Mouse (Mus musculus) lung, postnatal 0 days (tissue): ENCODE measurements around the gene St7l. TPM values are rescaled to one million over a fixed set of nuclear protein-coding genes. Genes with fewer than 3 reads are reported as not detected.

Experiments
- ATAC-seq: fragments of 200-750 bp; cut with Nextera tagmentation; 2 replicates; pipeline ENCODE4 v1.8.0; 2017; ENCODE audit warnings: moderate library complexity
- DNase-seq: peaks from one replicate; pipeline ENCODE4 v3.0.0-alpha.2; 2016; ENCODE audit warnings: low spot score
- H3K27ac ChIP-seq: fragments of 300-500 bp; sonication (generic); 2 replicates; pipeline ENCODE4 v1.5.1; 2014; ENCODE audit warnings: antibody characterized with exemption, mild to moderate bottlenecking, low read length, mixed read lengths
- H3K27me3 ChIP-seq: fragments of 300-500 bp; sonication (generic); replicated peaks from 2 replicates; pipeline ENCODE4 v1.6.1; 2014; ENCODE audit warnings: low read length, mixed read lengths; ENCODE audit not compliant: insufficient read depth
- H3K36me3 ChIP-seq: fragments of 300-500 bp; sonication (generic); 2 replicates; pipeline ENCODE4 v1.6.1; 2014; ENCODE audit warnings: low read length, mixed read lengths; ENCODE audit not compliant: insufficient read depth
- H3K4me1 ChIP-seq: fragments of 300-500 bp; sonication (generic); 2 replicates; pipeline ENCODE4 v1.6.1; 2014; ENCODE audit warnings: antibody characterized with exemption, low read depth, low read length, mixed read lengths; ENCODE audit not compliant: insufficient read depth
- H3K4me2 ChIP-seq: fragments of 300-500 bp; sonication (generic); replicated peaks from 2 replicates; pipeline ENCODE4 v1.6.1; 2014; ENCODE audit warnings: low read depth, mild to moderate bottlenecking, low read length, moderate library complexity, mixed read lengths
- H3K4me3 ChIP-seq: fragments of 300-500 bp; sonication (generic); 2 replicates; pipeline ENCODE4 v1.5.1; 2014; ENCODE audit warnings: low read depth, low read length
- H3K9ac ChIP-seq: fragments of 300-500 bp; sonication (generic); replicated peaks from 2 replicates; pipeline ENCODE4 v1.6.1; 2014; ENCODE audit warnings: low read depth, mild to moderate bottlenecking
- H3K9me3 ChIP-seq: fragments of 300-500 bp; sonication (generic); 2 replicates; pipeline ENCODE4 v1.6.1; 2016; ENCODE audit warnings: low read length, mixed read lengths
- CTCF ChIP-seq: IDR thresholded peaks from 2 replicates; pipeline ENCODE4 v1.5.1; 2016; ENCODE audit warnings: antibody characterized with exemption, mild to moderate bottlenecking
- EP300 ChIP-seq: IDR thresholded peaks from 2 replicates; pipeline ENCODE4 v1.6.1; 2016; ENCODE audit warnings: antibody characterized with exemption, mild to moderate bottlenecking, control low read depth
- WGBS: fragments of 180-500 bp; shearing (Covaris S2); extraction: QIAGEN DNeasy Blood & Tissue Kit; methylation state at CpG from one replicate; pipeline ENCODE4 v1.1.7; 2014; 5-methylcytosine and 5-hydroxymethylcytosine counted together
- polyA plus RNA-seq: library from polyadenylated mRNA; unstranded; fragments of >200 nt; fragmentation: Nextera tagmentation; extraction: Ambion mirVana; gene quantifications from 2 replicates; pipeline ENCODE4 v1.2.1, GENCODE M21; 2015

Gene St7l
- polyA plus RNA-seq, 1 experiment from 2014 or later = 28.4 TPM

DNA sequence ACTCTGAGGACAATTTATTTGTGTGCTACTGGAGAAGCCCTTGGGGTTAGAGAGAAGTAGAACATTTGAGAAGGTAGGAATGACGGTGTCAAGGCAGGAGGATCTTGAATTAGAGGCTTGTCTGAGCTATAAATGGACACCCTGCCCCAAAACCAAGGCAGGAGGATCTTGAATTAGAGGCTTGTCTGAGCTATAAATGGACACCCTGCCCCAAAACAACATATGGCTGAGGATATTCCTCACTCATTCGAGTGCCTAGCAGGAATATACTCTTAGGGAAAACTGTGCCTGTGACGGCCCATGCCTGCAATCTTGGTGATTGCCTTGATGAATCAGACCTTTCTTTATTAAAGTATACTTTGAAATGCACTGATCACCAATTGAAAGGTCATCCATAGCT, 42.2 kb downstream of the St7l start:
- no peak for TF ChIP-seq CTCF
- TF ChIP-seq EP300 = no peak
- WGBS = 87% methylated on average over 3 of the region's 3 CpGs

DNA sequence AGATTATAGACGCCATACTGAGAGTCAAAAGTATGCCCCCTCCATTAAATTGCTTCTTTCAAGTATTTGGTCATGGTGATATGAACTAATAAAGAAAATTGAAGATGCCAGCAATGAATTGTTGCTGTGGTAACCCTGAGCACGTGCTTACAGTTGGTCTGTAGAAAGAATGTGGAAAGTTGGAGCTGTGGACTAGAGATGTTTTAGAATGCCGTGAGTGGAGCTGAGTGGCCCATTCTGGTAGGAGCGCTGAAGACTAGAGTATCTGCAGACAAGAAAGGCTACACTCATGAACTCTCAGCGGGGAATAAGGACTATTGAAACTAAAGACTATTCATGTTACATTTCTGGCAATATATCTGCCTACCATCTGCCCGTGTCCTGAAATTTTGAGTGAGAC, 45.4 kb downstream of the St7l start:
- ATAC-seq (peak; percentile 54; the same call in 1 of the 2 replicates), DNase-seq (peak; percentile 12)
- 54% methylated on average over 6 of the region's 6 CpGs for WGBS
- Histone ChIP-seq H3K9me3 (no peaks in the 10 kb centered on the region), H3K9ac (no peak overlapping the region), H3K36me3 (peaks cover 4% of the 10 kb centered on the region), H3K4me1 (no peaks in the 10 kb centered on the region), H3K4me3 (no peak overlapping the region), H3K27ac (no peak overlapping the region), H3K4me2 (no peak overlapping the region), H3K27me3 (no peaks in the 10 kb centered on the region)
- no peak for TF ChIP-seq CTCF
- TF ChIP-seq EP300 = no peak

More for the DNA sequence above, 42.2 kb downstream of the St7l start:
- Histone ChIP-seq H3K9ac (no peak overlapping the region), H3K36me3 (peaks cover 4% of the 10 kb centered on the region), H3K4me2 (no peak overlapping the region), H3K4me3 (no peak overlapping the region), H3K4me1 (no peaks in the 10 kb centered on the region), H3K27me3 (no peaks in the 10 kb centered on the region), H3K27ac (no peak overlapping the region), H3K9me3 (no peaks in the 10 kb centered on the region)
- no peak for ATAC-seq
- DNase-seq = no peak

DNA sequence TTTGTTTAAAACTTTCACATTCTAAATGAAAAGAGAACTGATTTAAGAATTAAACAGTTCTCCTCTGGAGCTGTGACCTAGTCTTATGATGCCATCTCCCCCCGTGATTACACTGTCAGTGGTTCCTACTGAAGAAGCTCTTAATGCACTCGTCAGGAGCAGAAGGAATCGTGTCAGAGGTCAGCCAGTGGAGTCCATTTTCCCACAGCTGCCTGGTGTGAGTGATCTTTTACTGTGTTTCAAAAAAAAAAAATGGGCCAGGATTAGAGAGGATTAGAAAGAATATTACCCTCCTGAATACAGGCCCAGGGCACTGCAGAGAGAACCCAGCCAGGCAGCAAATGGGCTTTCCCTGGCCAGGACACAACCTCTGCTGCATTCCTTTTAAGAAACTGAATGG, 51.2 kb downstream of the St7l start:
- WGBS = 56% methylated on average over 3 of the region's 3 CpGs
- Histone ChIP-seq H3K27ac (no peak overlapping the region), H3K36me3 (no peaks in the 10 kb centered on the region), H3K27me3 (no peaks in the 10 kb centered on the region), H3K4me3 (no peak overlapping the region), H3K9me3 (no peaks in the 10 kb centered on the region), H3K9ac (no peak overlapping the region), H3K4me2 (no peak overlapping the region), H3K4me1 (no peaks in the 10 kb centered on the region)
- no peak for DNase-seq
- no peak for ATAC-seq
- TF ChIP-seq CTCF (no peak), EP300 (no peak)

DNA sequence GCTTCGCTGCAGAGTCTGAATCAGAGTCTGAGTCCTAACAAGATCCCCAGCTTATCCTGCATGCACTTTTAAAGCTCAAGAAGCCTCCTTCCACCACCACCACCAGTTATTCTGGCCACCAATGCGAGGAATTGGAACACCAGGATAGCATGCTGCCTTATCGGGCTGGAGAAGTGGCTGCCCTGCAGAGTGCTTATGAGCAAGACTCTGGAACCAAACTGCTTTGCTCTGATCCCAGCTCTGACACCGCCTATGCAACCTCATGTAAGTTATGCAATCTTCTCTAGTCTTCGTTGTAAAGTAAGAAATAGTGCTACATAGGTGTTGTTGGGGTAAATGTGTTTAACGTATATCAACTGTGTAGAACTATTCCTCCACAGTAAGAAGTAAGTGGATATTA, 65.6 kb downstream of the St7l start:
- Histone ChIP-seq H3K27ac (no peak overlapping the region), H3K9ac (no peak overlapping the region), H3K4me2 (no peak overlapping the region), H3K4me1 (no peaks in the 10 kb centered on the region), H3K4me3 (no peak overlapping the region), H3K9me3 (no peaks in the 10 kb centered on the region), H3K36me3 (peaks cover 7% of the 10 kb centered on the region; the same call in 1 of the 2 replicates), H3K27me3 (no peaks in the 10 kb centered on the region)
- 96% methylated on average over 6 of the region's 6 CpGs for WGBS
- no peak for TF ChIP-seq CTCF
- no peak for TF ChIP-seq EP300
- ATAC-seq (no peak), DNase-seq (no peak)

DNA sequence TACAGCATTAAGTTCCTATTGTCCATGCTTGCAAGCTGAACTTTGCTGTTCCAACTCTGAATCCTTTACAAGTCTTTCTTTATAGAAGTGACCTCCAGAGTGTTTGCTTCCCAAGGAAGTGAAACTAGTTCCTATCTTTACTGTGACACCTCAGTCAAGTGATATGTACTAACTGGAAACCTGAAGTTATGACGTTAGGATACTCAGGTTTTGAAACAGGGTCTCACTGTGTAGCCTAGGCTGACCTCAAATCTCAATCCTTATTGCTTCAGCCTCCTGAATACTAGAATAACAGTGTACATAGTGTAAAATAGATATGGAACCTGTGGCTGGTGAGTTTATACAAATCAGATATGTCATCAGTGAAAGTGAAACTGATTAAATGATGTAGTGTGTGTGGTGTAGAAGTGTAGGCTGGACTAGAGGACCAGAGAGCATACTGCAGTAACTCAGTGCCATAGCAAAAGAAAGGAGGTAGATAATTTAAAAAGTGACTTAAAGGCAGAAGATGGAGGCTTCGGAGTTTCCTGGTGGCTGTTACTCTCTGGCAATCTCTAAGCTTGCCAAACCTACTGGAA, 74.0 kb downstream of the St7l start:
- no peak for TF ChIP-seq EP300
- no peak for TF ChIP-seq CTCF
- Histone ChIP-seq H3K9ac (no peak overlapping the region), H3K27me3 (no peaks in the 10 kb centered on the region), H3K9me3 (no peaks in the 10 kb centered on the region), H3K36me3 (no peaks in the 10 kb centered on the region), H3K4me2 (no peak overlapping the region), H3K4me1 (no peaks in the 10 kb centered on the region), H3K4me3 (no peak overlapping the region), H3K27ac (no peak overlapping the region)
- no peak for DNase-seq
- WGBS = 74% methylated on average over 2 of the region's 2 CpGs
- no peak for ATAC-seq

DNA sequence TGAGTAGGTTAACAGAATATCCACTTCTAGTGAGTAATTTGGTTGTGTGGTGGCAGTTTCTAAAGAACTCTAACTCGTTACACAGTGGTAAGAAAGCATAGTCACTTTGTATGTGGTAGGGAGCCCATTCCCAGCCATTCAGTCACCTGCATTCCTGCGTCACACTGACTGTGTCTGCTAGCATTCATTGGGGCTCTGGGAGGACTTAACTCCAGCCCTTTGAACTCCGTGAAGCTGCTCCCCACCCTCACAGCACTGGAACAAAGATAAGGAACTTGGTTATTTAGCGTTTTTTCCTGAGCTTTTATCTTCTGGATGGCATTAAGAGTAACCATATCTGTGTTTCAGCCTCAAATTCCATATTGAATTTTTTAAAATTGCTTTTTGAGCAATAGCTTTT, 74.5 kb downstream of the St7l start:
- Histone ChIP-seq H3K9me3 (no peaks in the 10 kb centered on the region), H3K4me2 (no peak overlapping the region), H3K27me3 (no peaks in the 10 kb centered on the region), H3K27ac (no peak overlapping the region), H3K4me1 (no peaks in the 10 kb centered on the region), H3K36me3 (no peaks in the 10 kb centered on the region), H3K9ac (no peak overlapping the region), H3K4me3 (no peak overlapping the region)
- TF ChIP-seq CTCF (no peak), EP300 (no peak)
- DNase-seq = no peak
- 59% methylated on average over 4 of the region's 4 CpGs for WGBS
- no peak for ATAC-seq

DNA sequence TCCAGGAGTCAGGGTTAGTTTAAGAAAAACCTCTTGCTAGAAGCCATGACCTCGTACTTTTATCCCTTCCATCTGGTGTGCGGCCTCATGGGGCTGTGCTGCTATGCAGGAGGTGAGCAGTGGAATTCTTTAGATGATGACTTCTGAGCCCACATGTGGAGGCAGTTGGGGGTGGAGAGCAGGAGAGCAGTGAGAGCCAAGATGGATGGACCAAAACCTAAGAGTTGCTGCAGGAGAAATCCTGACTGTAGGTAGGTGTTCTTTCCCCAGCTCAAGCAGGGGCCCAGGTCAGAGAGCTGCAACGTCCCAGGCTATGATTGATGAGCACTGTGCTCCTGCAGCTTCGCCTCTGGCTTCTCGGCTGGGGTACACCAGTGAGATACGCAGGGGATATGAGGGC, 76.9 kb downstream of the St7l start:
- H3K4me2 ChIP-seq = no peak overlapping the region
- TF ChIP-seq CTCF = no peak
- no peak for TF ChIP-seq EP300
- no peaks in the 10 kb centered on the region for H3K36me3 ChIP-seq
- no peak overlapping the region for H3K27ac ChIP-seq
- WGBS = 53% methylated on average over 6 of the region's 6 CpGs
- no peak overlapping the region for H3K4me3 ChIP-seq
- H3K4me1 ChIP-seq = no peaks in the 10 kb centered on the region
- no peaks in the 10 kb centered on the region for H3K27me3 ChIP-seq
- DNase-seq = no peak
- H3K9ac ChIP-seq = no peak overlapping the region
- no peak for ATAC-seq
- H3K9me3 ChIP-seq = no peaks in the 10 kb centered on the region
